Mouse (Mus musculus): Measurements from ENCODE around the gene Tulp3. TPM values are rescaled to one million over a fixed set of nuclear protein-coding genes. Genes with fewer than 3 reads are reported as not detected.

Gene Tulp3
- polyA plus RNA-seq, 1 experiment from 2014 or later: 30.9 TPM

GRCm38 (mm10) chr6:128275506-128276064 lies 80.1 kb downstream of the Tulp3 start:
- H3K4me3 ChIP-seq (replicated peaks): no peak overlapping the region
- H3K4me2 ChIP-seq (replicated peaks): no peak overlapping the region
- H3K36me3 ChIP-seq: no peaks in the 10 kb centered on the region
- no peaks in the 10 kb centered on the region for H3K27me3 ChIP-seq
- H3K9ac ChIP-seq: no peak overlapping the region
- ATAC-seq (ENCODE audit: insufficient number of reproducible peaks, low FRiP score, low TSS enrichment, low read depth): peak; percentile 48; the same call in 1 of the 2 replicates
- 81% methylated on average over 8 of the region's 8 CpGs for WGBS
- H3K27ac ChIP-seq (replicated peaks): no peak overlapping the region
- 0 out of 2 replicates have a peak, but pooled peaks cover 2% of the 10 kb centered on the region for H3K4me1 ChIP-seq
- no peaks in the 10 kb centered on the region for H3K9me3 ChIP-seq (replicated peaks)

GRCm38 (mm10) chr6:128273507-128273906 lies 82.1 kb downstream of the Tulp3 start:
- Histone ChIP-seq H3K4me1 (no peaks in the 10 kb centered on the region), H3K36me3 (no peaks in the 10 kb centered on the region), H3K27ac (replicated peaks) (no peak overlapping the region), H3K9ac (no peak overlapping the region), H3K9me3 (replicated peaks) (no peaks in the 10 kb centered on the region), H3K27me3 (no peaks in the 10 kb centered on the region), H3K4me3 (replicated peaks) (no peak overlapping the region), H3K4me2 (replicated peaks) (no peak overlapping the region)
- 87% methylated on average over 1 of the region's 1 CpGs for WGBS
- no peak for ATAC-seq (ENCODE audit: insufficient number of reproducible peaks, low FRiP score, low TSS enrichment, low read depth)

GRCm38 (mm10) chr6:128272754-128273153 lies 82.9 kb downstream of the Tulp3 start:
- Histone ChIP-seq H3K4me3 (replicated peaks) (no peak overlapping the region), H3K4me2 (replicated peaks) (no peak overlapping the region), H3K4me1 (no peaks in the 10 kb centered on the region), H3K27me3 (no peaks in the 10 kb centered on the region), H3K27ac (replicated peaks) (no peak overlapping the region), H3K9me3 (replicated peaks) (no peaks in the 10 kb centered on the region), H3K36me3 (no peaks in the 10 kb centered on the region), H3K9ac (no peak overlapping the region)
- WGBS: 94% methylated on average over 17 of the region's 17 CpGs
- ATAC-seq (ENCODE audit: insufficient number of reproducible peaks, low FRiP score, low TSS enrichment, low read depth): no peak

Other genes starting within 250 kb of the Tulp3 start
- 156 and 177 TPM in 2 replicates for gene Tspan9, start 212.3 kb downstream of the Tulp3 start, polyA plus RNA-seq (2015; fragmentation: Nextera tagmentation; extraction: Ambion mirVana)
- 7.4 and 8.1 TPM in 2 replicates for gene Tead4, start 55.0 kb downstream of the Tulp3 start, polyA plus RNA-seq (2015; fragmentation: Nextera tagmentation; extraction: Ambion mirVana)
- 108 and 118 TPM in 2 replicates for gene Rhno1, start 7.1 kb upstream of the Tulp3 start, polyA plus RNA-seq (2015; fragmentation: Nextera tagmentation; extraction: Ambion mirVana)
- gene Foxm1, start 7.1 kb upstream of the Tulp3 start, polyA plus RNA-seq (2015; fragmentation: Nextera tagmentation; extraction: Ambion mirVana): 25.7 and 31.5 TPM in 2 replicates
- 1.6 TPM in 2 replicates for gene Tex52, start 19.6 kb upstream of the Tulp3 start, polyA plus RNA-seq (2015; fragmentation: Nextera tagmentation; extraction: Ambion mirVana)
- gene Gm44596, start 19.7 kb upstream of the Tulp3 start, polyA plus RNA-seq (2015; fragmentation: Nextera tagmentation; extraction: Ambion mirVana): not detected in 2 replicates
- 5.5 and 7.5 TPM in 2 replicates for gene Nrip2, start 43.4 kb upstream of the Tulp3 start, polyA plus RNA-seq (2015; fragmentation: Nextera tagmentation; extraction: Ambion mirVana)
- gene Itfg2, start 69.1 kb upstream of the Tulp3 start, polyA plus RNA-seq (2015; fragmentation: Nextera tagmentation; extraction: Ambion mirVana): 33.0 and 33.5 TPM in 2 replicates
- gene Fkbp4, start 82.8 kb upstream of the Tulp3 start, polyA plus RNA-seq (2015; fragmentation: Nextera tagmentation; extraction: Ambion mirVana): 341 and 347 TPM in 2 replicates
- gene Pzp, start 170.9 kb upstream of the Tulp3 start, polyA plus RNA-seq (2015; fragmentation: Nextera tagmentation; extraction: Ambion mirVana): 0.07 and 0.48 TPM in 2 replicates
- 6.8 and 10.3 TPM in 2 replicates for gene A2ml1, start 225.8 kb upstream of the Tulp3 start, polyA plus RNA-seq (2015; fragmentation: Nextera tagmentation; extraction: Ambion mirVana)